Mouse (Mus musculus): ENCODE results near the gene Abl1. TPM values are rescaled to one million over a fixed set of nuclear protein-coding genes. Genes with fewer than 3 reads are reported as not detected.

Gene Abl1
- total RNA-seq, 2 experiments from 2014 or later = 20.0 to 32.6 TPM

DNA sequence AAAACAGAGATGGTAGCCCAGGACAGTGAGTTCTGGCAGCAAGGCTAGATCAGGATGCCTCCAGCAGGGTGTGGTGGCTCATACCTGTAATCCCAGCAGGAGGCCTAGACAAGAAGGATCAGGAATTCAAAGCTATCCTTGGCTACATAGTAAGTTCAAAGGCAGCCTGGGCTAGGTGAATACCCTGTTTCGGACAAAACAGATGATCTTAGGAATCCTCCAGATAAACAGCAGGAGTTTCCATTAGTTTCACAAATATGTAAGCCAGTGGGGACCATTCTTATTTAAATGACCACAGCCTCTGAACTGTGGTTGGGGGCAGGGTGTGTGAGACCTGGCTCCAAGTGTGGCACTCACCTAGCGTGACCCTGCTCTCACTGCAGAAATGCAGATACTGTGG lies 91.1 kb downstream of the Abl1 start:
- no peak for ATAC-seq (replicated peaks; ENCODE audit: poor library complexity)

DNA sequence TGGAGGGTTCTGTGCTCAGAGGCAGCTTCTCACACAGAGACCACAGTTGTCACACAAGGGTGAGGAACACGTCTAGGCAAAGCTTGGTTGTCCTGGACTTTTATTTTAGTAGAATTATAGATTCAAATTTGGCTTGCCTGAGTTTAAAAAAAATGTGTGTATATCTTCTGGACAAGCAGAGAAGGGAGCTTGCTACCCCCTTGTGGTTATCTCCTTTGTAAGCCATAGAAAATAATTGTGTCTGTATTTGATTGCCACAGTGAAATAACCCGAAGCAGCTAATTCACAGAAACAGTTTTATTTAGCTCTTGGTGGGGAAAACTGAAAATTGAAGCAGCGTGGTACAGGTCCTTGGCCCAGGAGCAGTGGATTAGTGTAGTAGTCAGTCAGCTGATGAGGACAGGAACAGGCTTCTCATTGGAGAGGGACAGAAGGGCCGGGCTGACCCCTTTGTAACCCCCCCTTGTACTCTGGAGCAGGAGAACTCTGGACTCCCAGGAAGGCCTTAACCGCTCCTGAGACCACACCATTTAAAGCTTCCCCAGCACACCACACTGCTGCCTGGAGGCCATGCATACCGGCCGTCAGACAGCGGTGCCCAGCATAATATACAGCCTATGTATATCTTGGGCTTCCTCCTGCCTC lies 94.9 kb downstream of the Abl1 start:
- no peak for ATAC-seq (replicated peaks; ENCODE audit: poor library complexity)

DNA sequence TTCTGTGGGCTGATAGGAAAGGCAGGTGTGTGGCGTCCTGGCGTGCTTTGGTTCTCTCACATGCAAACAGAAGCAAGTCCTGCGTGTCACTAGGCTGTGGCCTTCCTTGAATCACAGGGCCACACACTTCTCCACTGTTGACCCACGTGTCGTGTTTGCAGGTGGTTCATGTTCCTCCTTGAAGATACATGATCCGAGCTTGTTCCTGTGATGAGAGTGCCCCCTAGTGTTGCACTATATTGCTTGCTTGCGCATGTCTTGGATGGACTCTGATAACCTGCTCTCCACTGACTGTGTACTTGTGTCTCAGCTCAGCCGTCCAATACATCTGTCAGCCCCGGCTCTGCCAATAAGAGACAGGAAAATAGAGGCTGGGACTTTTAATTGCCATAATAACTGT lies 96.9 kb downstream of the Abl1 start:
- ATAC-seq (replicated peaks; ENCODE audit: poor library complexity) = peak; percentile 90

DNA sequence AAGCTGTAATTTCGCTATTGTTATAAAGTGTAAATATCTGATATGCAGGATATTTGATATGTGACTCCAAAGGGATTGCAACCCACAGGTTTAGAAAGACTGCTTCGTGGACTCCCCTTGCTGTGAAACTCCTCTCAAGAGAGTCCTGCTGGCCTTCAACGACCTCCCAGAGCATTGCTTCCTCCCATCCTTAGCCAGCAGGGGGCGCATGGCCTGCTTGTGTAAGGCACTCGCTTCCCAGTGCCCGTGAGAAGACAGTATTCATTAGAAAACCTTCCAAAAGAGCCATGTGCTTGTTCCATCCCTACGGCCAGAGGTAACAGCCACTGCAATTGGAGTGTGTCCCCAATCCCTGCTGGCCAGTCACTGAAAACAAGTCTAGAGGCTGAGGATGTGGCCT lies 98.9 kb downstream of the Abl1 start:
- peak; percentile 69 for ATAC-seq (replicated peaks; ENCODE audit: poor library complexity)

DNA sequence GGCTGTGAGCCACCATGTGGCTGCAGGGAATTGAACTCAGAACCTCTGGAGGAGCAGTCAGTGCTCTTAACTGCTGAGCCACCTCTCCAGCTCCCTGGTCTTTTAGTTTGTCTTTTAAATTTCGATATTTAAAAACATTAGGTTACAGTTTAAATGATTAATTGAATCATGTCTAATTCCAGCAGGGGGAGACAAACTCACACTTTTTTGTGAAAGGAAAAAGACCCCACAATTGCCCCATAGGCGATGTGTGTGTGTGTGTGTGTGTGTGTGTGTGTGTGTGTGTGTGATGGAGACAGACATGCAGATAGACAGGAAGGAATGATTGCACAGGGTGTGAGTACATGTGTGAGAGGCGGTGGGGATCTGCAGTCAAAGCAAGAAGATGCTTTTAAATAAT lies 100.1 kb downstream of the Abl1 start:
- no peak for ATAC-seq (replicated peaks; ENCODE audit: poor library complexity)

DNA sequence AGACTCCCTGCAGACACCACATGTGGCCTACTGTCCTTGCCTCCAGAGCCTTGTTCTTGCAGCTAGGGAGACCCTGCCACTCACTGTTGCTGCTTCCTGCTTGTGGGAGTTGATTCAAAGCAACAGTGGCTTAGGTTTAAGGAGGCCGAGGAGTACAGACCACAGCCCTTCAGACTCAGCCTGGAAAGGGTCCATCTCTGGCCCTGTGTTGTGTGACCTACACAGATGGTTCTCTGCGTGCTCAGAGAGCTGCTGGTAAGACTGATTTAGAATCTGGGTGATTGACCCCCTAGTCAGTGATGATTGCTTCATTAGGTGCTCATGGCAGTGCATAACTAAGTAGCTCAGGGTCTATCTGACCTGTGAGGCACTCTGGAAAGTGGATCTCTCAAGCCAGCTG lies 101.0 kb downstream of the Abl1 start:
- no peak for ATAC-seq (replicated peaks; ENCODE audit: poor library complexity)

DNA sequence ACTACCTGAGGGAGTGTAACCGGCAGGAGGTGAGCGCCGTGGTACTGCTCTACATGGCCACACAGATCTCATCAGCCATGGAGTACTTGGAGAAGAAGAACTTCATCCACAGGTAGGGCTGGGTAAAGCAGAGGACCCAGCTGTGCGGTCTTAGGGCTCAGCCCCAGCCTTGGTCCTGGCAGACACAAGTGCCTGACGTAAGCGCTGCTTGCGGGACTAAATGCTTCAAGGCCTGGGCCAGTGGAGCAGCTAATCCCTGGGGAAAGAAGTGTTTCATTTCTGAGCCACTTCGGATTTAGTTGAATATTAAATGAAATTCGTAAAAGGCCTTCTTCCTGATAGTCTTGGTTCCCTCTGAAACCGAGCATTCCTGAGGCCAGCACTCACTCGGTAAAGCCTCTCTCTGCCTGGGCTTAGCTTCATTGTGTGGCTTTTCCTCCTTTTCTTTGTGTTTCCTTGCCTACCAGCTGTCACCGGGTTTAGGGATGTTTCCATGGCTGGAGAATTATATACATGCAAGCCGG lies 102.6 kb downstream of the Abl1 start:
- ATAC-seq (replicated peaks; ENCODE audit: poor library complexity) = no peak

DNA sequence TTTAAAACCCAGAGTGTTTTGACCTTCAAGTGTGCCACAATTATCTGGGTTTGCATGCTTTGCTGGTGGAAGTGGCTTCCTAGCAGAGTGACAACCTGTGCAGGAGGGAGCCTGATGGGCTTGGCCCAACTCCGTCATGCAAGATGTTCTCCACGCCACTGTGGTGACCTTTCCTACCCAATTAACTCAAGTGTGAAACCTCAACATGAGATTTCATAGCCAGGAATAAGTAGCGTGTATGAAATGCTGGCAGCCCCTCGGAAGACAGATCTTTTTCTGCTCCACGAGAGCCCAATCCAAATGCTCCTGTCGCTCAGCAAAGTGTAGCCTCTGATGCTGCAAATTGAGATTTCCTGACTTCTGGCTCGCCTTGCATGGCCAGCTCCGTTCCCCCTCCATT lies 103.1 kb downstream of the Abl1 start:
- no peak for ATAC-seq (replicated peaks; ENCODE audit: poor library complexity)

DNA sequence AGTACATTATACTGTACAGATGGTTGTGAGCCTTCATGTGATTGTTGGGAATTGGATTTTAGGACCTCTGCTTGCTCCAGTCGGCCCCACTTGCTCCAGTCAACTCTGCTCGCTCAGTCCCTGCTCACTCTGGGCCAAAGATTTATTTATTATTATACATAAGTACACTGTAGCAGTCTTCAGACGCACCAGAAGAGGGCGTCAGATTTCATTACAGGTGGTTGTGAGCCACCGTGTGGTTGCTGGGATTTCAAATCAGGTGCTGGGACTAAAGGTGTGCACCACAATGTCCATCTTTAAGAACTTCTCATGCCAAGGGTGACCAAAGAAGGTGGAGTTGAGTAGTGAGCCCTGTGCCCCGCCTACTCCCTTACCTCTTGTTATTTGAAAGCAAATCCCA lies 104.4 kb downstream of the Abl1 start:
- ATAC-seq (replicated peaks; ENCODE audit: poor library complexity) = no peak

DNA sequence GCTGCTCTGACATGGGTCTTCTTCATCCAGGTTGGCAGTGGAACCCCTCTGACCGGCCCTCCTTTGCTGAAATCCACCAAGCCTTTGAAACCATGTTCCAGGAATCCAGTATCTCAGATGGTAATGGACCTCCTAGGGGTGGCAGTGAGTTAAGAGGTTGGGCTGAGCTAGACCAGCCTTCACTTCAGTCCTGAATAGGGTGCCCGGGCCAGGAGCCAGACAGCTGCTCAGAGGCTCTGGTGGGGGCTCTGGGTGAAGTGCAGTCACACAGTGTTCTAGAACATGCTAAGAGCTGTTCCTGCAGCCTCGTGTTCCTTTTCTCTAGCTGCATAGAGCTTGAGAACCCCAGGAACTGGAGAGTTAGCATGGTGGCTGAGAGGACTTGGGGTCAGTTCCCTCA lies 108.8 kb downstream of the Abl1 start:
- no peak for ATAC-seq (replicated peaks; ENCODE audit: poor library complexity)

DNA sequence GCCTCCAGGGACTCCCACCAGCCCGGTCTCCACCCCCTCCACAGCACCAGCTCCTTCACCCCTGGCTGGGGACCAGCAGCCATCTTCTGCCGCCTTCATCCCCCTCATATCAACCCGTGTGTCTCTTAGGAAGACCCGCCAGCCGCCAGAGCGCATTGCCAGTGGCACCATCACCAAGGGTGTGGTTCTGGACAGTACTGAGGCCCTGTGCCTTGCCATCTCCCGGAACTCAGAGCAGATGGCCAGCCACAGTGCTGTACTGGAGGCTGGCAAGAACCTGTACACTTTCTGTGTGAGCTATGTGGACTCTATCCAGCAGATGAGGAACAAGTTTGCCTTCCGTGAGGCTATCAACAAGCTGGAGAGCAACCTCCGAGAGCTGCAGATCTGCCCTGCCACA lies 113.2 kb downstream of the Abl1 start:
- ATAC-seq (replicated peaks; ENCODE audit: poor library complexity) = no peak

DNA sequence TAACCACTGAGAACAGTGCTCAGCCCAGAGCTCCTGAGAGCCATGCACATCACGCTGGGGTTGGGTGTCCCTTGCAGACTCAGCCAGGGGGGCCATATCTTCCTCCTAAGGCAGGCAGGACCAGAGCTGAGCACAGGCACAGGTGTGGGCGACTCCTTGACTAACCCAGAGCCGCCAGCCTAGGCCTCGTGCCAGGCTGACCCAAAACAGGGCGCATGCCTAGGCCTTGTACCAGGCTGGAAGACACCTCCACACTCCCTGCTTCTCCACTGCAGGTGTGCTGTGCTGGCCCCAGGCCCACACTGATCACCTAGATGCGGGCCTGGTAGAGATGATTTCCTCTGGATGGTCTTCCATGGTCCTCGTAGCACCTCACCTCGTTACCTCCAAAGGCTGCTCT lies 114.6 kb downstream of the Abl1 start:
- no peak for ATAC-seq (replicated peaks; ENCODE audit: poor library complexity)

DNA sequence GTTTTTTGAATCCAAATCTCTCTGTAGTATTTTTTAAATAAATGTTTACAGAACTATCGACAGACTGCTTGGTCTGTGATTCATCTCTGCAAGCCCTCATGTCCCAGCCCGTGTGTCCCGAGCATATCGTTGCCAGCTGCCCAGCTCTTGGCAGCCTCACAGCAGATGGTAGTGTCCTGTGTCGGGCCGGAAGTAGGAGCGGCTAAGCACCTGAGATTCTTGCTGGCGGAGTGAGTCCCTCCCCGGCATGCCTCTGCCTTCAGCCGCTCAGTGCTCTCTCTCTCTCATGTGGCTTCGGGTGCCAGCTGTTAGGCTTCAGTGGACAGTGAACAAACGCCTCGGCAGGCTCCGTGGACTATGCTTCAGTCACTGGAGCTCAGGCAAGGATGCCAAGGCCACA lies 115.3 kb downstream of the Abl1 start:
- ATAC-seq (replicated peaks; ENCODE audit: poor library complexity) = no peak

DNA sequence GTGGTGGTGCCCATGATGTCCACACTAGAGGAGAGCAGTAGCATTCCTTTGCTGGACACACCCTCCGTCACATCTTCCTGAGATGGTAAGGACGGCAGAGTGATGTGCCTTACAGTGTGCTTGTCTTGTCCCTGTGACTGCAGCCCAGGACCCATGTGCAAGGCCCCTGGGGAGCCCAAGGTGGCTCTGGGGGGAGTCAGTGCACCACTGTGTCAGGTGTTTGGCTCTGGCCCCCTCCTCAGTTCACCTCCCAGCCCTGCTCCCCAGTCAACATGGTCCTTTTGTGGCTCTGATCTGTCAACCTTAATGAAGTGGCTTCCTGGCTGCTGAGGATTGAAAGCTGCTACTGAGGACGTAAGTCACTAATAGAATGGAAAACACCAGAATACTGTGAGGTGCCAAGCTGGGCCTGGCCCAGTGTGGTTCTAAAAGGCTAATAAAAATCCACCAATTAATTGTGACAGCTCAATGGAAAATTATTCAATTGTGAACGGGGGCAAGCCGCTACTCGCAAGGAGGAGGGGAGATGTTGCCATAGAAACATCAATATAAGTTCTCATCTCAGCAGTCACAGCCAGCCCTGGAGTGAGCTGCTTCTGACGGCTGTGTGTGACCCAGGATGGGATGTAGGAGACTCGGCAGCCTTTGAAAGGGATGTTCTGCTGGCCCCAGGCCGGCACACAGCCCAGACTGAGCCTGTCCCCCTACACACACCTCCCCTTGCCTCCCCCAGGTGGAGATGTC lies 118.6 kb downstream of the Abl1 start:
- no peak for ATAC-seq (replicated peaks; ENCODE audit: poor library complexity)

DNA sequence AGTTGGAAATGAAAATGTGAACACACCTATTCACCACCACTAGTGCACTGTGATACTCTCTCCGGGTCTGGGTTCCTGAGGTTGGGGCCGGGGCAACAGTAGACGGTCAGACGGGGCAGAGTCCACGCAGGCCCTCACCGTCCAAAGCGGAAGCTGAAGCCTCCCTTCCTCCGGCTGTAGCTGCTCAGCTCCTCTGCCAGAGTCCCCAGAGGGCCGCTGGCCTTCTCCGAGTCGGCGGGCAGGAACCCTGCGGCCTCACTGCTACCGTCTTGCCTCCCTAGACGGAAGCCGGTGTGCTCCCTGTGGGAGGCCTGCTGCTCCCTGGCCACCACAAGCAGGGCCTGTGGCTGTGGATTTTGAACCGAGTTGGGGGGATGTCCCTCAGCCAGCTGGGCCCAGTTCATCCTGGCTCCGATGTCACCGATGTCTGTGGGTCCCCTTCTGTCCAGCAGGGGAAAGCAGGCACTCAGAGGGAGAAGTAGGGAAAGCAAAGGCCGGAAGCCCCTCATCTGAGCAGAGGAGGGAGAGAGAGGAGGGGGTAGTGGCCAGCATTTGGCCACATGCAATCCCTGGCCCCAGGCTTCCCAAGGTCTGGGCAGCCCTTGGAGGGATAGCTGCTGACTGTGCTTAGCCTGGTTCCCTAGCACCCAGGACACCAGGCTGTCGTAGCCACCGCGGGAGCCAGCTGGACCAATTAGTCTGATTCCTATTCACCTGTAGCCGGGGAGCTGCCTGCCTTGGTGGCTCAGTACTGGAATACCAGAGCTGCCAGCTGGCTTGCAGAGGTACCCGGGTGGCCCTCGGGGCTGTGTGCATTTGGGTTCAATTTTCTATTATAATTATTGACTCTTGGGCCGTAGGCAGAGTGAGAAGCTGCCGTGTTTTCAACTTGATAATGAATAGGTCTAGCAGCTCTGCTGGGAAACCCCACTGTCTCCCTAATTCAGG lies 120.5 kb downstream of the Abl1 start:
- ATAC-seq (replicated peaks; ENCODE audit: poor library complexity) = no peak

DNA sequence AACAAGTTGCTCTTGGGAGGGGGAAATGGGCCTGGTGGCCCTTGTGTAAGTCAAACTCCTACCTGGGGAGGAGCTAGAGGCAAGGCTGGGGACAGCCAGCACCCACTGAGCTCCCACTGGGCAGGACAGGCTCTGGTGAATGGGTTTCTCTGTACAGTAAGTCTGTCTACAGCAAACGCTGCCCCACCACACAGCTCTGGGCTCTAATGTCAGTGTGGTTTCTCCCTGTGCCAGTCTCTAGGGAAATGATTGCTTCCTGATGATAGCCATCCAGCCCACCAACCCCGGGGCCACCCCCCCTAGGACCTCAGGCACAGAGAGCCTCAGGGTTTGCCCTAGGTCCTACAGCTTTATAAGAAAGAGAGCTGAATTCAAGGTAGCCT lies 121.2 kb downstream of the Abl1 start:
- peak; percentile 49 for ATAC-seq (replicated peaks; ENCODE audit: poor library complexity)

DNA sequence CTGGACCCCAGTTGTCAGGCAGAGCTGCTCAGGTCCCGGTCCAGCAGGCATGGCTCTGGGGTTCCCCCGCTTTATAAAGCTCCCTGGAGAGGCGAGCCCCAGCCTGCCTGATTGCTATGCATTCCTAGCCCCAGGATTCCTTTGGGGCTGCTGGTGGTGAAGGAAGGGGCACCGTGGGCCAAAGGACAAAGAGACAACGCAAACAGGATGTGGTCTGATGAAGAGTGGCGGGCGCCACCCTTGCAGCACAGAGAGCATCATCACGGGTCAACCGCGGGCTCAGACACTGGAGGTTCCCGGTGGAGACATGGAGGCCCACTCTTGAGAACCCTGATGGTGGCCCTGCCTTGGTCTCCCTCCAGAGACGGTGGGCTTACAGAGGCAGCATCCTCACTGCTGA lies 122.3 kb downstream of the Abl1 start, which contains the start of gene Qrfp:
Qrfp (minus strand) TSS at position 137 of the 400 bp plus-strand sequence.
- ATAC-seq (replicated peaks; ENCODE audit: poor library complexity) = peak; percentile 36; the same call in 1 of the 2 replicates

DNA sequence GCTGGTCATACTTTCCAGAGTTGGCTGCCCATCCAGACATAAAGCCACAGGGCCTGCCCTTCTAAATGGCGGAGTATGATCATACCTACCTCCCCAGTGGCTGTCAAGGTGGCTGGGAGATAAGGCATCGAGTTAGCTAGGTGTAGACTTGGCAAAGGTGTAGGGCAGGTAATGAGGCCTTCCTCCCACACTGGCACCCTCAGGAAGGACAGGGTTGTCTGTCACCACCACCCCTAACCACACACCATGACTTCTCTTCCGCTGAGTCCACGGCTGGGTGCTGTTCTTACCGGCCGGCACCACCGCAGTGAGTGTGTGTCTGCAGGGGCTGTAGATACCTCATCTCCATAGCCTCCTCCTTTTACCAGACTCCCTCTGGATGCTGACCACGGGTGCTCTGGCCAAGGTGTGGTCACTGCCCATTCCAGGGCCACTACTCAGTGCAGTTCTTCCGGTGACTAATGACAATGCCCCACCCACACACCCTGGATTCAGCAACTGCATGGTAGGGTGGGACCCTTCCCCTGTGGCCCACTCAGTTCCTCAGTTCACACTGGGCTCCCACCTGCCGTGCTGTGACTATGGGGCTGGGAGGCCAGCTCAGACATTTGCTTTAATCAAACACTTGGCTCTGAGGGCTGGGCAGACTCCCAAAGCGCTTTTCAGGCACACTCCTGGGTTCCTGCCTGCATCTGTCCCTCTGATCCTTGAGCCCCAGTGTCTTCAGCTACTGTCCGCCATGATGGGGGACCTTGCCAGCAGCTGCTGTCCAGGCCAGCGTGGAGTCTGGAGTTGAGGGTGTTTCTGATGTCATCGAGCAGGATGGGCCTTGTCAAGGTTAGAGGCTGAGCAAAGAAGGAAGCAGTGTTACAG lies 123.1 kb downstream of the Abl1 start:
- no peak for ATAC-seq (replicated peaks; ENCODE audit: poor library complexity)

DNA sequence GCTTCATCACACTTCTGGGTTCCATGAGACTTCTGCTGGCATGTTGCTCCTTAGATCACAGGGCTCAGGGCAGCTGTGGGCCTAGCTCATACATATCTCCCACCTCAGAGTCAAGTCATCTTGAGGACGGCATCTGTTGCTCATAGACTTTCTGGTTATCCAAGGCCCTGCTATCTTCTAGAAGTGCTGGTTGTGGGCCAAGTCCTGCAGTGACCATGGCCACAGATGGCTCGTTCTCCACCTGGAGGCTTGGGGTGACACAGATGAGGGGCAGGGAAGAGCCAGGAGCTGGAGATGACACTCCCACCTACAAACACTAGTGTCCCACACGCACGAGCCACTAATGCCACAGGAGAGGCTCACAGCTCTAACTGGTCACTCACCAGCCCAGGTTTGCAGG lies 125.5 kb downstream of the Abl1 start:
- ATAC-seq (replicated peaks; ENCODE audit: poor library complexity) = no peak

DNA sequence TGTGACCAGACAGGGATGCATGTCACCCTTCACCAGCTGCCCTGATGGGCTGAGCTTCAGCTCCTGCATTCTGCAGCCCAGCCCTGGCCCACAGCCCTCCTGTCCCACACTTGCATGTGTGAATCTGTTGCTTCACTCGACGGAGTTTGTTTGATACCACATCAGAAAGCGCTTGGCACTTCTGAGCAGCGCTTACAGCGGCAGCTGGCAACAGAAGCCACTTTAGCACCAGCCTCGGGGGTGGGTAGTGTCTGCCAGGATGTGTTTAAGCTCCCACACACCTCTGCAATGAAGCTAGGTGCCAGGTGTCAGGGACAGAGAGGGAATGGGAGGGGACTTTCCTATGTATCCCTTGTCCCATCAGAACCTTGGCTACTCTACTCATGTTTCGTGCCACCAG lies 126.5 kb downstream of the Abl1 start:
- no peak for ATAC-seq (replicated peaks; ENCODE audit: poor library complexity)

Measured in megakaryocyte progenitor cell, adult 5-6 weeks (primary cell).